Mouse (Mus musculus): Measurements from ENCODE around the gene Uba7. TPM values are rescaled to one million over a fixed set of nuclear protein-coding genes. Genes with fewer than 3 reads are reported as not detected.

Gene Uba7
- 1 to 10 TPM; 3.8 to 5.2 TPM for total RNA-seq (2021)

- DNase-seq (ENCODE audit: extremely low spot score in 1 of 2, low spot score in 1 of 2) = no peak
These were observed at the start of gene Uba7 for GRCm38 (mm10) chr9:107975399-107976386. TSS of gene Uba7 (plus strand) at chr9:107975505.

- DNase-seq (ENCODE audit: extremely low spot score in 1 of 2, low spot score in 1 of 2) = no peak
These were observed 48.3 kb upstream of the Uba7 start for GRCm38 (mm10) chr9:107926920-107927420.

- no peak for DNase-seq (ENCODE audit: extremely low spot score in 1 of 2, low spot score in 1 of 2)
These were observed 47.6 kb upstream of the Uba7 start for GRCm38 (mm10) chr9:107927749-107928148.

- no peak for DNase-seq (ENCODE audit: extremely low spot score in 1 of 2, low spot score in 1 of 2)
These were observed 47.1 kb upstream of the Uba7 start, which contains the start of gene Actl11 for GRCm38 (mm10) chr9:107928169-107928568. TSS of gene Actl11 (plus strand) at chr9:107928469.

GRCm38 (mm10) chr9:107932221-107932620, 43.1 kb upstream of the Uba7 start:
- DNase-seq (ENCODE audit: extremely low spot score in 1 of 2, low spot score in 1 of 2) = no peak

GRCm38 (mm10) chr9:107934146-107934545, 41.2 kb upstream of the Uba7 start:
- DNase-seq (ENCODE audit: extremely low spot score in 1 of 2, low spot score in 1 of 2) = no peak

GRCm38 (mm10) chr9:107935374-107935773, 39.9 kb upstream of the Uba7 start, which contains the start of gene Camkv:
TSS of gene Camkv (plus strand) at chr9:107935674.
- no peak for DNase-seq (ENCODE audit: extremely low spot score in 1 of 2, low spot score in 1 of 2)

GRCm38 (mm10) chr9:107935790-107936214, 39.5 kb upstream of the Uba7 start:
- DNase-seq (ENCODE audit: extremely low spot score in 1 of 2, low spot score in 1 of 2) = peak in 1 of 2 experiments; percentile 56

GRCm38 (mm10) chr9:107936215-107936822, 39.0 kb upstream of the Uba7 start:
- DNase-seq (ENCODE audit: extremely low spot score in 1 of 2, low spot score in 1 of 2) = peak in 1 of 2 experiments; percentile 45

- no peak for DNase-seq (ENCODE audit: extremely low spot score in 1 of 2, low spot score in 1 of 2)
These were observed 38.5 kb upstream of the Uba7 start for GRCm38 (mm10) chr9:107936831-107937230.

- DNase-seq (ENCODE audit: extremely low spot score in 1 of 2, low spot score in 1 of 2) = no peak
These were observed 27.8 kb upstream of the Uba7 start for GRCm38 (mm10) chr9:107947241-107948194.

GRCm38 (mm10) chr9:107949184-107949921, 26.0 kb upstream of the Uba7 start:
- DNase-seq (ENCODE audit: extremely low spot score in 1 of 2, low spot score in 1 of 2) = no peak

GRCm38 (mm10) chr9:107949922-107950235, 25.4 kb upstream of the Uba7 start, which contains the start of gene Traip:
TSS of gene Traip (plus strand) at chr9:107950136.
- DNase-seq (ENCODE audit: extremely low spot score in 1 of 2, low spot score in 1 of 2) = no peak

- DNase-seq (ENCODE audit: extremely low spot score in 1 of 2, low spot score in 1 of 2) = peak; percentile 74 to 89
These were observed 24.6 kb upstream of the Uba7 start for GRCm38 (mm10) chr9:107950460-107951355.

GRCm38 (mm10) chr9:107955613-107956289, 19.6 kb upstream of the Uba7 start:
- no peak for DNase-seq (ENCODE audit: extremely low spot score in 1 of 2, low spot score in 1 of 2)

- DNase-seq (ENCODE audit: extremely low spot score in 1 of 2, low spot score in 1 of 2) = no peak
These were observed 18.2 kb upstream of the Uba7 start for GRCm38 (mm10) chr9:107957141-107957540.

- DNase-seq (ENCODE audit: extremely low spot score in 1 of 2, low spot score in 1 of 2) = no peak
These were observed 15.4 kb upstream of the Uba7 start for GRCm38 (mm10) chr9:107959896-107960295.

- DNase-seq (ENCODE audit: extremely low spot score in 1 of 2, low spot score in 1 of 2) = no peak
These were observed 14.4 kb upstream of the Uba7 start for GRCm38 (mm10) chr9:107960928-107961327.
